8 mouse cellular contexts compared by ENCODE assay signal in genomic region chr10:119239969-119240721, GRCm38 (mm10). TPM values are rescaled to one million over a fixed set of nuclear protein-coding genes. Genes with fewer than 3 reads are reported as not detected.
DNase-seq lines count a peak whose midpoint lies in the region; ATAC-seq and TF ChIP-seq lines count a peak whose summit lies in the region.

TSS of gene Cand1 (minus strand) at chr10:119240055.

- DNase-seq in Patski (ENCODE audit: low read depth, low spot score) = peak; percentile 97
- peak; percentile 100 for DNase-seq in cerebellum, postnatal 14 days
- peak; percentile 98 to 99 for DNase-seq in frontal cortex, postnatal 14 days (ENCODE audit: low spot score in 2 of 2)
- DNase-seq in layer of hippocampus, postnatal 25 days (ENCODE audit: extremely low spot score in 1 of 2, low spot score in 1 of 2) = peak; percentile 99
- DNase-seq in lung, postnatal 25 days (ENCODE audit: low spot score) = peak; percentile 99
- peak; percentile 99 for DNase-seq in retina, embryonic 14.5 days (ENCODE audit: low spot score)
- DNase-seq in thymus, postnatal 4 days = peak; percentile 99

- peak within 1 kb of the TSS; percentile 98 for H3K9ac ChIP-seq in hindbrain, embryonic 13.5 days

- peaks cover 9% of the 10 kb centered on the region for H3K36me3 ChIP-seq in hindbrain, embryonic 13.5 days

- POLR2A ChIA-PET in Patski (lab: Charles Lee) = interaction anchor here (0.6 kb wide), 1 partner anchor 42 kb away, joined by 3 read pairs; no protein-coding TSS in a partner anchor

- H3K27ac ChIP-seq in hindbrain, embryonic 13.5 days = peak within 1 kb of the TSS; percentile 98

- H3K9me3 ChIP-seq in hindbrain, embryonic 13.5 days = no peaks in the 10 kb centered on the region

- no peaks in the 10 kb centered on the region for H3K27me3 ChIP-seq in Patski
- no peaks in the 10 kb centered on the region for H3K27me3 ChIP-seq in hindbrain, embryonic 13.5 days

- peaks cover 23% of the 10 kb centered on the region for H3K4me1 ChIP-seq in hindbrain, embryonic 13.5 days (replicated peaks)

- under 1% methylated on average over 59 of the region's 67 CpGs for WGBS in hindbrain, embryonic 13.5 days

- in situ Hi-C loops in Patski (cut with MboI; ENCODE audit: low pct_unique_long_range_greater_than_20kb) = loop anchor here (25.0 kb wide), 1 partner anchor 378 kb away; the partner anchor contains the start of gene Dyrk2

- peak; percentile 97 for ATAC-seq in Patski
- ATAC-seq in hindbrain, embryonic 13.5 days (ENCODE audit: low FRiP score) = peak; percentile 98

- H3K4me3 ChIP-seq in hindbrain, embryonic 13.5 days = peak within 1 kb of the TSS; percentile 98

- peak within 1 kb of the TSS; percentile 89 for H3K4me2 ChIP-seq in hindbrain, embryonic 13.5 days

- no peak for TF ChIP-seq CTCF in Patski (IDR thresholded peaks at IDR 0.05)

- CTCF ChIA-PET in Patski (lab: Charles Lee) = no interaction called here

RNA-seq across cellular contexts. Expression of gene Cand1, which starts in this region (rescaled TPM):
- polyA plus RNA-seq in Patski (2021) = 82.8 TPM
- 42.5 and 44.3 TPM in 2 replicates for polyA plus RNA-seq in hindbrain, embryonic 13.5 days (2015; fragmentation: Nextera tagmentation; extraction: Ambion mirVana)
- 100 to 1,000 TPM; 146 TPM for total RNA-seq in layer of hippocampus, postnatal 25 days (2021)

Comparison
In these comparisons a context has a peak if more than half of its experiments do, and no peak if none do; other contexts are left out.
1. Peak in every context shown above with its lines: DNase-seq, ATAC-seq, H3K4me3 ChIP-seq and H3K27ac ChIP-seq.